Mouse (Mus musculus): ENCODE measurements at regions not wholly inside any gene's neighbourhood (a gene's known extent, or its start where the extent isn't known, plus 50 kb on each side); places are given as distances from the start of the nearest gene placed in this dataset.

DNA sequence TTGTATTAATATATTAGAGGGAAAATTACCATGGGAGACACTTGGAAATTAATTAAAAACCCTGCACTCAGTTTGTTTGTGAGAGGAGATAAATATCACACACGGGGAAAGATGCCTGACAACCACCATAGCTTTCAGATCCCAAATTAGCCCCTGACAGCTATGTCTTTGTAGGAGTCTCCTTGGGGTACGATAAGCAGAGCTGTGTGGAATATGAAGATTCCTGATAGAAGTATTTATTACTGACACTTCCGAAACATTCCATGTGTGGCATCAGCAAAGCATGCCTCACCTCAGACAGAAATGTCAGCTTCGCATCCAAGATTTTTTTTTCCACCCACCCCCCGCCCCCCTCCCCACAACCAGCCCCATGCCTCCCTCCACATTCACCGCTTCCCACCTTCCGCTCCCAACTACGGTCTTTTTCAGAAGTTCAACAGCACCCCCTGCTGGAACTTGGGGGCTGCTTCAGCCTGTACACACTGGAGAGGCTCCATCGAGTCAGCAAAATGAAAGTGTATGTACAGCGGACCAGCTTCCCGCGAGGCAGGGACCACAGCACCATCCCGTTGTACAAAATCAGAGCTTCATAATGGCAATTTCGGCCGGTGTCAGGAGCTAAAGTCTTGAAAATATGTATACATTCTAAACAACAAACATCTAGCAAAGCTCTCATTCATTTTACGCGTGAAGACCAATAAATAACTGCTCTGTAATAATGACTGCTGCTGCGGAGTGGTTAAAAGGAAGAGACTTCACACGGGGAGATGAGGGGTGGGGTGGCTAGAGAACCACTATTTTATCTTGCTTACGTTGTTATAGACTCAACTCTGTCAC is 66.7 kb downstream of the Rwdd3 start:
- DNase-seq = peak; percentile 89

DNA sequence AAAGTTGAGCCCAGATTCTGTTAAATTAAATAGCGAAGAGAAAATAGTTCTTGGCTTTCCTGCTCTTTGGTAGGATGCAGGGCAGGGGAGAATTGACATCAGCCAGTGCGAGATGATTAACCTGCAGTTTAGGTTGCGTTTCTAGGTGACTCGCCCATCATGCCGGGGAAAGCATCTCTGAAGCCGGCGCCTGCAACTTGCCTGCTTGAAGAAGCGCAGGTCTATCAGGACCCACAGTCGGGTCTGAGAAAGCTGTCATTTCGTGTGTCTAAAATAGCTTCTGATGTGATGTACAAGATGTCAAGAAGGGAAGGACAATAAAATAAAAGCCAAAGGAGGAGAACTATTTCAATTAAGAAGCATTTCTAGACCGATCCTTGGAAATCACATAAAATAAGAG is 68.6 kb downstream of the Rwdd3 start:
- DNase-seq = no peak

- DNase-seq = no peak
Observed at GRCm38 (mm10) chr3:121102120-121102519, 69.4 kb downstream of the Rwdd3 start.

GRCm38 (mm10) chr3:121100211-121100860 is 71.2 kb downstream of the Rwdd3 start:
- DNase-seq = no peak

DNA sequence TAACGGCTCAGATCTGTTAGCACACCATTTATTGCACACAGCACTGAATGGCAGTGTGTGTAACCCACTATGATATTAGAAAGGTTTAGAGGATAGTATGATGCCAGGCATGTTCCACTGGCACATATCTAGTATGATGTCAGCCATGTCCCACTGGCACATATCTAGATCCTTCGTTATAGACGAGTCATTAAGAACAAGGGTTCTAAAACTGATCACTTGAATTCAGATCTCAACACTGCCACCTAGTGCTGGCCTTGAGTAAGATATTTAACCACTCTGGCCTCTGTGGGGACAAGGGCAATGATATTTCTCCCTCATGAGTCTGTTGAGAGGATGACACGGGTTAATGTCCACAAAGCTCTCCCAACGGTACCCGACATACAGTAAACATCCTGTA is 78.0 kb downstream of the Rwdd3 start:
- DNase-seq = peak; percentile 57

- no peak for DNase-seq
Observed at GRCm38 (mm10) chr3:121088724-121089123, 82.8 kb downstream of the Rwdd3 start.

GRCm38 (mm10) chr3:121068676-121069075 is 102.8 kb downstream of the Rwdd3 start:
- DNase-seq = peak; percentile 18

DNA sequence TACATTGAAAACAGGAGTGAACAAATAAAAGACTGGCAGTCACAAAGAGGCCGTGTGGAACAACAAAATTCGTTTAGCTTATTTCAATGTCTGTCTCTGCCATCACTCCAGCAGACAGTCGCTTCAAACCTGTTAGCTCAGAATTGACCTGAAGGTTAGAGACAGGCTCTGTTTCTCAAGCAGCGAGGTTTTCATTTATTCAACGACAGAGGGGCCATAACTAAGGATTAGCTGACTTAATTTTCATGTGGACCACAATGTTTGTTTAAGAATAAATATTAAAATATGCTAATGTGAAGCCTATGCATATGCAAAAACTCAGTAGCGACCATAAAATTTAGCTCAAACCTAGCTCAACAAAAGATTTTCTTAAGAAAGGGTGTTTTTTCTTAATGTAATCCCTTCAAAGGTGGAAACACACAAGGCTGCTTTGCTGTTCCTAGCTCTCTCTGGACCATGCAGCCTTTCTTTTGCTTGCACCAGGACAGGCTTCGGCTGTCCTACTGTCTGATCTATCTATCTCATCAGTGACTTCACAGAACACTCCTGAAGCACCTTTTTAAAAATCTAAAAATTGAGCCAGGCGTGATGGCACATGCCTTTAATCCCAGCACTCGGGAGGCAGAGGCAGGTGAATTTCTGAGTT is 135.5 kb downstream of the Rwdd3 start:
- no peak for DNase-seq

DNA sequence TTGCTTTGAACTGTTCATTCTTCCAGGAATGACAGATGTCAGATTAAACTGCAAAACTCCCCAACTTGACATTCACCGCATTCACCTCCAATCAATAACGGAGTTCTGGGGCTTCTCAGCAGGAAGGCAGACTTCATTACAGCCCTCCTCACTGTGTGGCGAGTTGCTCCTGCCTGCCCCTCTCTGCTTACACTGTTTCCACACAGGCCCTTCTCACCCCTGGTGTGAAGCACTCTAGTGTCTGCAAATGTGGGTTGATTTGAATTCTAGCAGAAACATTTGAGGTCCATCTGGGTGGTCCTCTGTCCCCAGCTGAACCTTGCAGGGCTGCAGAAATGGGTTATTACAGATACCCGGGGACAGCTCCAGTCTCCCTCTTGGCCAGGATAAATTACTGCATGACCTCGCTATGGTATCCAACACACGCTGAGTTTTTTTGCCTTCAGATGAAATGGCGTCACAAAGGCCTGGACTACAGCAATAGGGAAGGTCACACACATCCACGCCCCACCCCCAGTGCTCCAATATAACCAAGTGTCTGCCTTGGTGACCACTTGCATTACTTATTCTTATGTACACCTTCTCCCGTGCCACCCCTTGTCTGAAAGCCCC is 145.8 kb downstream of the Rwdd3 start:
- no peak for DNase-seq

GRCm38 (mm10) chr3:121024810-121025209 is 146.7 kb downstream of the Rwdd3 start:
- no peak for DNase-seq

GRCm38 (mm10) chr3:121021126-121021848 is 150.2 kb downstream of the Rwdd3 start:
- no peak for DNase-seq

GRCm38 (mm10) chr3:121009223-121009622 is 162.3 kb downstream of the Rwdd3 start:
- no peak for DNase-seq

DNA sequence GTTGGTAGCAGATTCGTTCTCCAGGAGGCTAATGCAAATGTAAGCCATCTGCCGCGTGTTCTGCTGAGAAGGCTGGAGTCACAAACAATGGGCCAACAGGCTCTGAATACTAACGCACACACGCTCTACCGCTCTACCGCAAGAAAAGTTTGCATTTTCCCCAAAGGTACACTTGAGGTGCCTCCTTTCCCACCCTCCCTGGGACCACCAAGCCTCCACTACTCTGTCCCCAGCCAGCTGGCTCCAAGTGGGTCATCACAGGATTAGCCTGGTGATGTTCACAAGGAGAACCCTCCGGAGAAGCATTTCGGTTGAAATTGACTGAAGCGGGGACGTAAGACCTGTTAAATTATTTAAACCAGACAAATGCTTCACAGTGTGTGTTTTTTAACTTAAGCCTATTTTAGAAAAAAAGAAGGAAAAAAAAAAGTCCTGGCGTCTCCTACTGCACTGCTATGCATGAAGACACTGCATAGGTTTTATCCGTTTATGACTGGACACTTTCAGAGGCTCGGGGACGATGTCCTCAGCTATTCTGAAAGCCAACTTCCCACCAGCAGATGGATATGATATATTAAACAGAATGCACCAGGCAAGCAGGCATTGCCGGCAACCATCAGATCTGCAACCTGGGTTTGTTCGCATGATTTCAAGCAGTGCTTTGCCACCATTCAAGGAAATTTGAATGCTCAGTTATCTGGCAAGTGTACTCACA is 187.8 kb downstream of the Rwdd3 start:
- no peak for DNase-seq

DNA sequence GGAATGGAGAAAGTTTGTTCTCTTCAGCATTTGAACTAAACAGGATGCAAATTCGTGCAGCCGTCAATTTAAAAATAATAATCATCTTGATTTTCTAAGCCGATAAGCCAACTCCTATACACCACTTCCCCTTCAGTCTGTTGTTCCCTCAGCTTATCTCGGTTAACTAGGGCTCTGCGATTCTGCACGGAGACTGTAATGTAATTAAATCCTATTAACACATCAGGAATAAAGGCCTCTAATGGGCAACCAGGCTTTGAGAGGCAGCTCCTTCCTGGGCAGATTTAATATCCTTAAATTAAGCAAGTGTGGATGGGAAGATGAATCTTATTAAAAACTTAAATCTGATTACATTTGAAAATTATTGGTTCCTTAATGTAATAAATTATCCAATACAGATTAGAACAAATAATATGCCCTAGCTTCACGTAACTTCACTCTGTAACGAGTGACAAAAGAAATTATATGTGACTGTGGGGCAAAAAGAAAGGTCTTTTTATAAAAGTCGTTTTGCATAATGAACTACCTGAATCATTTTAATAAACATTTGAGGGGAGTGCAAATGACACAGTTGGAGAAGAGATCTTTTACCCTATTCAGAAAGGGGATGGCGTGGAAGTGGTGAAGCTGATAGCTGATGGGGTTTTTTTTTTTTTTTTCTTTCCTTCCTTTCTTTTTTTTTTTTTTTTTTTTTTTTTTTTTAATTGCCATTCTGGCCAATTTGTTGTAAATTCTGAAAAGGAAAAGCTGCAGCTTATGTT is 188.5 kb downstream of the Rwdd3 start:
- DNase-seq = no peak

GRCm38 (mm10) chr3:120982218-120982617 is 189.3 kb downstream of the Rwdd3 start:
- no peak for DNase-seq

DNA sequence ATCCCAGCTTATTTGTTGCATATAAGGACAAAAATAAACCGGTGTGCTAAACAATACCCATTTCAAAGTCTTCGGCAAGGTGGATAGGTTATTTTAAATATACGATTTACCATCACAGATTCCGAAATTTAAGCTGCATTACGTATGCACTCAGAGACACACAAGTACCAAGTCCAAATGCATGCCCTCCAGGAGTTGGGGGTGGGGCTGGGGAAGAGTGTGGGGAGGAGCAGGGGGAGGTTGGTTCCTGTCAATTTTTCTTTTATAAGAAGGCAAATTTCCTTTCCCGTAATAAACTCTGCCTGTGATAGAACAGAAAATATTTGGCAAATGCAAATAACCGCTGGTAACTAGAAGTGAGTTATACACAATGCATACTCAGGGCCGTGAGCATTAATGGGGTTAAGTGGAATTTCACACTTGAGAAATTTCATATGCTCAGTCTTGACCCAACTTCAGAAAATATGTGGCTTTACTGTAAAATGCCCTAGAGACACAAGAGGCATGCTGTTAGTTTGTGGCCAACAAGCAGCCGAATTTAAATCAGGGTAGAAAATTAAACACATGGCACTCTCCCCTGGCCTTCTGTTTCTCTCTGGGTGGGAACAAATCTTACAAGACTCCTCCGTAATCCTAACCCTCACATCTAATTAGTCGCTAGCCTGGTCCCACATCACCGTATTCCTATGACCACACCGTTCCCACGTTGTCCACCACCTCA is 200.6 kb downstream of the Rwdd3 start:
- DNase-seq = no peak

DNA sequence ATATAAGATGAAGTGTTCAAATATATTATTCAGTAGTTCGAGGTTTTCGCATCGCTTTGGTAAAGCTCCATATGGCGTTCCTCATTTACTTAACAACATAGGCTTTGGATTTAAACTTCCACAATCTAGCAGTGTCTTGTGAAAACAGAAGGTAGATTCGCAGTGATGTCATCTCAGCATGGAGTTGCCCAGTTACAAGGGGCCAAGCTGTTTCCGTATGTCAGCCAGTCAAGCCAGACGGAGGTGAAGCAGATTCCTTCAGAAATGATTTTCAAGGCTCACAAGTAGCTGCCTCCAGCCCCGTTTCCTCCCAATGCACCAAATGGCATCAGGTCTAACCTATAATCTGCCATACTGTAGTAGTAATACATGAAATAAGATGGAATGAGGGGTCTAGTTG is 224.6 kb downstream of the Rwdd3 start:
- no peak for DNase-seq

- DNase-seq = no peak
Observed at GRCm38 (mm10) chr3:120934401-120934800, 237.1 kb downstream of the Rwdd3 start.

GRCm38 (mm10) chr3:120920351-120920750 is 251.1 kb downstream of the Rwdd3 start:
- DNase-seq = peak; percentile 6

DNA sequence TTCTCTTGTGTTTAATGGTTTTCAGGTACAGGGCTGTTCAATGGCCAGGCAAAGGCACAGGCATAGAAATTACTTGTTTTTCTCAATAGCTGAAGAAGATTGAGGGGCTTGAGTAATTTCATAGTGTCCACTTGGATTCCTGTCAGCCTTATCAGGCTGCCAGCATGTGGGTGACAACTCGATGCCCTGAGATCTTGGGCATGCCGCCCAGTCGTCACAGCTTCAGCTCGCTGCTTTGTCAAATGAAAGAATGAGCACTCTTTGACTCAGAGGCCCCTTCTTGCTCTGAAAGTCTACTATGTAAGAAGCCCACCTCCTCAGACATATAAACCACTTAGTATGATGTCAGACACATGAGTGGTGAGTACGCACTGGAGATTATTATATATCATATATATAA is 272.6 kb downstream of the Rwdd3 start:
- DNase-seq = no peak
